Mouse (Mus musculus): Measurements from ENCODE around the gene Prkn. TPM values are rescaled to one million over a fixed set of nuclear protein-coding genes. Genes with fewer than 3 reads are reported as not detected.
A peak's percentile ranks its signal among the peaks of the same experiment; 100 is the strongest.

Prkn gene
- total and polyA plus RNA-seq, 2 experiments from 2014 or later = 9.0 to 9.4 TPM

DNA sequence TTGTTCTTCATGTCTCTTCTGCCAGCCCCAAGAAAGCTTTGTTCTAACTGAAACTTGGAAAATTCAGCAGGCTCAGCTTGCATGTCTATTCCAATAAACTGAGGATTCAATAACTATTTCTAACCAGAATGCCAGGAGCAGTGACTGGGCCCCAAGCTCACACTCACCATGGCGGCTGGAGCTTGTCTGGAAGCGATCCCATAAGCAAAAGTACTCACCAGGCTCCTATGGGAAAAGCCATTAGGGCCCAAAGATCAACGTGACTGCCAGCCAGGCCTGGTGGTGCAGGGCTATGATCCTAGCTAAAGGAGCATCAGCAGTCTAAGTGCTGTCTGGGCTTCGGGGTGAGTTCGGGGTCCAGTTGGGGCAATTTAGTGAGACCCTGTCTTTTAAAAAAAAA lies 1048.6 kb downstream of the Prkn start:
- no peak for DNase-seq (ENCODE audit: low spot score)
- H3K9me3 ChIP-seq (ENCODE audit: low read length) = no peaks in the 10 kb centered on the region
- TF ChIP-seq CTCF (IDR thresholded peaks at IDR 0.05) = no peak
- no peaks in the 10 kb centered on the region for H3K36me3 ChIP-seq (ENCODE audit: insufficient read depth, low read length)
- H3K27ac ChIP-seq (ENCODE audit: low read depth, low read length) = no peak overlapping the region
- H3K4me1 ChIP-seq (ENCODE audit: insufficient read depth, low read length) = no peaks in the 10 kb centered on the region
- no peak overlapping the region for H3K4me3 ChIP-seq (ENCODE audit: low read depth, low read length)
- no peak for ATAC-seq (ENCODE audit: low FRiP score)
- H3K4me2 ChIP-seq (ENCODE audit: low read depth, low read length, poor library complexity, severe bottlenecking) = no peak overlapping the region
- 87% methylated on average over 5 of the region's 5 CpGs for WGBS
- H3K9ac ChIP-seq (replicated peaks; ENCODE audit: low read length, poor library complexity, severe bottlenecking) = no peak overlapping the region
- H3K27me3 ChIP-seq (ENCODE audit: insufficient read depth, low read length) = no peaks in the 10 kb centered on the region

DNA sequence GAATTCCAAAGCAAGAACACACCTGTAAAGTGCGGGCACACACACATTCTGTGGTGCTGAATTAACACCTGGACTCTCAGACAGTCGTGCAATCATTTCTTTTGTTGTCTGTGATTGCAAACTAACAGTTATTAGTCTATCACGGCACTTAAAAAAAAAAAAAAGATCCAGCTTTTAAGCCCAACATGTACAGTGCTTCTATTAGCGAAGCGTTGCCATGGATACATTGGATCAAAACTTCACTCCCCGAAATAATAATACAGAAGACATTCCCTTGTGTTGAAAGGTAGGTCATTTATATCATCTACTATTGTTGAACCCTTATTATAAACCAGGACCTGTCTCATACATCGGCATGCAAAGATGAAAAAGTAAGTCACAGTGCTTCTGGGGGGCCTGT lies 1060.1 kb downstream of the Prkn start:
- H3K4me3 ChIP-seq (ENCODE audit: low read depth, low read length) = no peak overlapping the region
- H3K9me3 ChIP-seq (ENCODE audit: low read length) = no peaks in the 10 kb centered on the region
- H3K4me1 ChIP-seq (ENCODE audit: insufficient read depth, low read length) = no peaks in the 10 kb centered on the region
- WGBS = 52% methylated on average over 7 of the region's 7 CpGs
- DNase-seq (ENCODE audit: low spot score) = peak; percentile 53
- no peaks in the 10 kb centered on the region for H3K36me3 ChIP-seq (ENCODE audit: insufficient read depth, low read length)
- no peaks in the 10 kb centered on the region for H3K27me3 ChIP-seq (ENCODE audit: insufficient read depth, low read length)
- H3K9ac ChIP-seq (replicated peaks; ENCODE audit: low read length, poor library complexity, severe bottlenecking) = no peak overlapping the region
- no peak for TF ChIP-seq CTCF (IDR thresholded peaks at IDR 0.05)
- H3K4me2 ChIP-seq (ENCODE audit: low read depth, low read length, poor library complexity, severe bottlenecking) = no peak overlapping the region
- H3K27ac ChIP-seq (ENCODE audit: low read depth, low read length) = peak overlapping the region; percentile 55
- ATAC-seq (ENCODE audit: low FRiP score) = no peak

DNA sequence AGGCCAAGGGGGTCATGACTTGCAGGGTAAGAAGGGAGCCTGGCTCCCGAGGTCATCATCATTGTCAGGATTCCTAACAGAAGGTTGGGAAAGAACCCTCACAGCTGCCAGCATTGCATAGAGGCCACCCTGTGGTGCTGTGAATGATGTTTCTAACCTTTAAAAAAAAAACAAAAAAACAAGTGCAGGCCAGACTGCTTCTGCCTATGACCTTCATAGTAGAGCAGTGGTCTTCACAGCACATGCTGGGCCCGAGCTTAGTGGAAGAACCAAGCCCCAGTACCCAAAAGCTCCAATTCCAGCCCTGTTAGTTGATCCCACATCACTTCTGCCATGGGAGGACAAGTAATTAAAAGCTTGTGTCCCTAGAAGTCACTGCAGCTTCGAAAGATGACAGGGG lies 1061.5 kb downstream of the Prkn start:
- Histone ChIP-seq H3K27me3 (ENCODE audit: insufficient read depth, low read length) (no peaks in the 10 kb centered on the region), H3K4me1 (ENCODE audit: insufficient read depth, low read length) (no peaks in the 10 kb centered on the region), H3K9ac (replicated peaks; ENCODE audit: low read length, poor library complexity, severe bottlenecking) (no peak overlapping the region), H3K4me2 (ENCODE audit: low read depth, low read length, poor library complexity, severe bottlenecking) (no peak overlapping the region), H3K36me3 (ENCODE audit: insufficient read depth, low read length) (no peaks in the 10 kb centered on the region), H3K4me3 (ENCODE audit: low read depth, low read length) (no peak overlapping the region), H3K9me3 (ENCODE audit: low read length) (no peaks in the 10 kb centered on the region), H3K27ac (ENCODE audit: low read depth, low read length) (no peak overlapping the region)
- no peak for ATAC-seq (ENCODE audit: low FRiP score)
- DNase-seq (ENCODE audit: low spot score) = no peak
- TF ChIP-seq CTCF (IDR thresholded peaks at IDR 0.05) = no peak
- WGBS = 73% methylated on average over 3 of the region's 3 CpGs

DNA sequence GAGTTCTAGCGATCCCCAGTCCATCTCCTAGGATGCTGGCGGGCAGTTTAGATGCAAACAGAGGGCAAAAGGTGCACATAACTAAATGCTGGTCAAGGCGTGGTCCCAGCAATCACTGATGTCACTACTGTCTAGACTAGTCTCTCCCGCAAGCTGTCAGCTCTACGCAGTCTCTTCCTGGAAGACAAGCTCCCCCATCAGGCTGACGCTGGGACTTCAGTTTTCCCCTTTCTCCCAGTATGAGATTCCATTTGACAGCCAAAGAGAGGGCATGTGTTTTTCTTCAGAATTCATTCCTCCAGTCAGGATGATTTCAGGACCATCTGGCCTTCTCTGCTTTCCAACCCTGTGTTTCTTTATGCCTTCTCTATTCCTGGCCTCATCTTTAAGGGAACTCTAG lies 1062.8 kb downstream of the Prkn start:
- no peak overlapping the region for H3K4me3 ChIP-seq (ENCODE audit: low read depth, low read length)
- DNase-seq (ENCODE audit: low spot score) (peak; percentile 39), ATAC-seq (ENCODE audit: low FRiP score) (no peak)
- no peaks in the 10 kb centered on the region for H3K36me3 ChIP-seq (ENCODE audit: insufficient read depth, low read length)
- no peak overlapping the region for H3K4me2 ChIP-seq (ENCODE audit: low read depth, low read length, poor library complexity, severe bottlenecking)
- H3K27ac ChIP-seq (ENCODE audit: low read depth, low read length) = no peak overlapping the region
- H3K4me1 ChIP-seq (ENCODE audit: insufficient read depth, low read length) = no peaks in the 10 kb centered on the region
- no peaks in the 10 kb centered on the region for H3K27me3 ChIP-seq (ENCODE audit: insufficient read depth, low read length)
- H3K9me3 ChIP-seq (ENCODE audit: low read length) = no peaks in the 10 kb centered on the region
- TF ChIP-seq CTCF (IDR thresholded peaks at IDR 0.05) = peak; percentile 51
- no peak overlapping the region for H3K9ac ChIP-seq (replicated peaks; ENCODE audit: low read length, poor library complexity, severe bottlenecking)
- whole genome bisulfite sequencing = 63% methylated on average over 6 of the region's 6 CpGs

DNA sequence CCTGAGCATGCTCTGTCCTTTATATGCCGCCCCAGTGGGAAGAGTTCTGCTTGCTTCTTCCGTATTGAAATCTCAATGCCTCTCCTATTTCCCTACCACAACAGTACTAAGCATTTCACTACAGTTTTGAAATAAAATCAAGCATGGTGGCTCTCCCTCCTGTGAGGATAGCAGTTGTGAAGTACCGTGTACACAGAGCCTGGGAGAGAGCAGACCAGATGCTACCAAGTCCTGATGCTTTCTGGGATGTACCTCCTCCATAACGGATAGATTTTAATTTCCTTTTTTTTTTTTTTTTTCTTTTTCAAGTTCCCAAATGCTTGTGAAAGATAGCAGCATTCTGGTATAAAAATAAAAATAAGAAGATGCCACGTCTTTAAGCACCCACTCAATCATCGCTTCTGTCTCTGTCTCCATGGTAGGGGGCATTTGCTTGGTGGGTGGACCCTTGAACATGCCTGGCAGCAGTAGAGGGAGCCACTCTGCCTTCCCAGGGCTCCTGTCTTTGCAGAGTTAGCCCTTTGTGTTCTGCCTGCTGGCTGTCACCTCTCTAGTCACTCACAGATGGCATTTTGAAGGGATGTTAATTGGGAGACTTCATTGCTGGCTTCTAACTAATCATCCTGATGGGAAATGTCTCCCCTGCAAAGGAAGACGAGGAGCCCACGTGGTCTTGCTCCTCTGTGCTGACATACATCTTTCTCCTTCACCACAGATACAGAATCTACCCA lies 1070.6 kb downstream of the Prkn start:
- no peak for ATAC-seq (ENCODE audit: low FRiP score)
- DNase-seq (ENCODE audit: low spot score) = peak; percentile 38
- Histone ChIP-seq H3K4me2 (ENCODE audit: low read depth, low read length, poor library complexity, severe bottlenecking) (no peak overlapping the region), H3K36me3 (ENCODE audit: insufficient read depth, low read length) (no peaks in the 10 kb centered on the region), H3K4me3 (ENCODE audit: low read depth, low read length) (no peak overlapping the region), H3K27me3 (ENCODE audit: insufficient read depth, low read length) (no peaks in the 10 kb centered on the region), H3K9me3 (ENCODE audit: low read length) (no peaks in the 10 kb centered on the region), H3K4me1 (ENCODE audit: insufficient read depth, low read length) (peaks cover 6% of the 10 kb centered on the region; the same call in 1 of the 2 replicates), H3K9ac (replicated peaks; ENCODE audit: low read length, poor library complexity, severe bottlenecking) (no peak overlapping the region), H3K27ac (ENCODE audit: low read depth, low read length) (no peak overlapping the region)
- 72% methylated on average over 8 of the region's 8 CpGs for WGBS
- no peak for TF ChIP-seq CTCF (IDR thresholded peaks at IDR 0.05)

DNA sequence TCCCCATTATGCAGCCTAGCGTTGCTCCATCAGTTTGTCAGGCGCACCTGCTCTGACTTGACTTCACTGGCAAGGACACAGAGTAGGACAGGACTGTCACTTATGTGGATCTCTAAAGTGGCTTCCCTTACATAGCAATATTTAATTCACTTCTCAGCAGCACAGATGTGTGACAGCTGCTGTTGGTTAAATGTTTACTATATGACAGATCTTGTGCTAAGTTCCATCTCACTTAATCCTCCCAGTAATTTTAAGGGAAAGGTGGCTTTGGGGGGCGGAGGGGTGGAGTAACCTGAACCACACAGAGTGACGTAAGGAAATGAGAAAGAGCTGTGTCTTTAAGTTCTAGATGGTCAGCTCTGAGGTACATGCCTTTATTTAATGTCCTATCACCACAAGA lies 1072.0 kb downstream of the Prkn start:
- Histone ChIP-seq H3K27ac (ENCODE audit: low read depth, low read length) (no peak overlapping the region), H3K36me3 (ENCODE audit: insufficient read depth, low read length) (no peaks in the 10 kb centered on the region), H3K9ac (replicated peaks; ENCODE audit: low read length, poor library complexity, severe bottlenecking) (no peak overlapping the region), H3K27me3 (ENCODE audit: insufficient read depth, low read length) (no peaks in the 10 kb centered on the region), H3K4me3 (ENCODE audit: low read depth, low read length) (no peak overlapping the region), H3K4me2 (ENCODE audit: low read depth, low read length, poor library complexity, severe bottlenecking) (no peak overlapping the region), H3K9me3 (ENCODE audit: low read length) (no peaks in the 10 kb centered on the region), H3K4me1 (ENCODE audit: insufficient read depth, low read length) (peaks cover 6% of the 10 kb centered on the region; the same call in 1 of the 2 replicates)
- ATAC-seq (ENCODE audit: low FRiP score) = no peak
- DNase-seq (ENCODE audit: low spot score) = no peak
- TF ChIP-seq CTCF (IDR thresholded peaks at IDR 0.05) = no peak
- WGBS = 70% methylated on average over 4 of the region's 4 CpGs
